Mouse (Mus musculus) lung, adult 2 months (tissue): ENCODE data around the gene Ensa. TPM values are rescaled to one million over a fixed set of nuclear protein-coding genes. Genes with fewer than 3 reads are reported as not detected.

Source experiments
- DNase-seq: peaks from one replicate; pipeline ENCODE4 v3.0.0; 2022
- H3K4me1 ChIP-seq: fragments of 200-500 bp; 2 replicates; pipeline ENCODE4 v1.6.1; 2011; ENCODE audit warnings: low read length; ENCODE audit not compliant: control insufficient read depth, insufficient read depth
- H3K4me3 ChIP-seq: fragments of 200-500 bp; replicated peaks from 2 replicates; pipeline ENCODE3; 2011; ENCODE audit warnings: low read depth, mild to moderate bottlenecking, control low read depth, low read length; ENCODE audit errors: extremely low read depth
- CTCF ChIP-seq: fragments of 200-500 bp; IDR thresholded peaks from 2 replicates; pipeline ENCODE4 v1.5.1; 2011; ENCODE audit warnings: mild to moderate bottlenecking, low read length, control low read depth; ENCODE audit not compliant: insufficient read depth
- POLR2A ChIP-seq: fragments of 200-500 bp; IDR thresholded peaks from 2 replicates; pipeline ENCODE4 v1.6.1; 2011; ENCODE audit warnings: low read depth, mild to moderate bottlenecking, control low read depth, low read length, borderline replicate concordance; ENCODE audit errors: extremely low read depth
- WGBS: fragments of 180-500 bp; shearing (Covaris S2); methylation state at CpG from one replicate; pipeline ENCODE4 v1.1.7; 2018; 5-methylcytosine and 5-hydroxymethylcytosine counted together
- polyA plus RNA-seq: library from polyadenylated mRNA; depleted of rRNA; stranded (reverse); fragments of >200 nt; gene quantifications from 2 replicates; pipeline ENCODE4 v1.2.3, GENCODE M21; 2012

The Ensa gene
- polyA plus RNA-seq, 1 experiment: 15.7 TPM

DNA sequence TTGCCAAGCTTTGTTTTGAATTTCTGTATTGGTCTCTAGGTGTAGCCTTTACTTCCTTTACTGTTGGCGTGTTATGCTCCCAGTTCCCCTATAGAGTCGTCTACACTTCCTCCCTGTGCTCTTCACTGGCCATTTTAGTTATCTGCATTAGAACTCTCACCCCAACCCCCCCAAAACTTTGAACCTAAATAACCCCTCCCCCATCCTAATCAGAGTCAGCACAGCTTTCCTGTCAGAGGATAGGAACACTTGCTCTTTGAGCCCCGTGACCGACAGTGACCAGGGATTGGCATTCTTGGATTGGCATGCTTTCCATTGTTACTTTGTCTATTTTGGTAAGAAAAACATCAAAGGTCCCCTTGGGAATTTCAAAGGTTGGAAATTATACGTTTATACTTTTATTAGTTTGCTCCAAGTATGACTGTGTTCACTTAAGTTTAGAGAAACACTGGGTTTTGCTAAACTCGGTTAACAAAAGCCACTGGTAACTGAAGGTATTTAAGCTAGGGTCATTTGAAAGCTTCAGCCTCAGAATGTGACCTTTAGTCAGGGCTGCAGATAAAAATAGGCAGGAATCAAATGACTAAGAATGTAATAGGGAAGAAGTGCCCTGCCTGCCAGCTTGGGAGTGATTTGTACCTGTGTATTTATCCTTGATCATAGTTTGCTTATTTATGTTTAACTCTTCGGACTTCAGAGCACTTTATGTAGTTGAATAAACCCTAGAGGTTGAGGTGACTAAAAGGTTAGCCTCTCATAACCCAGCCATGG is 37.3 kb downstream of the Ensa start:
- DNase-seq: no peak
- 3% methylated on average over 7 of the region's 7 CpGs for WGBS
- no peak for TF ChIP-seq POLR2A
- TF ChIP-seq CTCF: no peak
- Histone ChIP-seq H3K4me1 (peaks cover 41% of the 10 kb centered on the region), H3K4me3 (peak overlapping the region; percentile 44)

DNA sequence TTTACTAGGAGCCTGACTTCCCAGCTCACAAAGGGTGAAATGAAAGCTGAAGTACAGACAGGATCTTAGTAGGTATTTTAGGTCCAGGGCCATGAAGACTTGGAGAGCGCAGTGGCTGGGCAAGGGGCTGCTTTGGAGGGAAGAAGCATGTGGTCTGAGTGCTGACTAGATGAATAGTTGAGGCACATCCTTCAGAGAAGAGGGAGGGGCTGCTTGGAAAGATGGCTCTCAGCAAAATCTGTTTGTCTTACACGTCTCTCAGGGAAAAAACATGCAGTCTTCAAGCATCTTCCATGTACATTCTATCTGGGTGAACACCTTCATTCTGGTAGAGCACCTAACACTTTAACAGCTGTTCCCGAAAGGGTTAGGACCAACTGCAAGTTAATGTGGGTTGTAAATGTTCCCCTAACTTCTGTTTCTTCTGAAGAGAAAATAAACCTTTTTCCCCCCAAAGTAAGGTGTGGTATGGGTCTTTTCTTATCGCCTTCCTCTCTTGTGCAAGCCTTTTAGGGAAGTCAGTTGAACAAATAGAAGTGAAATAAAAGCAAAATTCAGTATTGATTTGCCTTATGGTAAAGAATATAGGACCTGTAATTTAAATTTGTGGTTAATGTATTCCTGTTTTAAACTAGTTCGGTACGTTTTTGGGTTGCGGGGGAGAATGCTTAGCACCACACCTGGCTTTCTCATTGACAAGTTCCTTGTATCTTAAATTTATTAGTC is 38.1 kb downstream of the Ensa start:
- WGBS: 51% methylated on average over 7 of the region's 7 CpGs
- DNase-seq: no peak
- peaks cover 49% of the 10 kb centered on the region for H3K4me1 ChIP-seq

DNA sequence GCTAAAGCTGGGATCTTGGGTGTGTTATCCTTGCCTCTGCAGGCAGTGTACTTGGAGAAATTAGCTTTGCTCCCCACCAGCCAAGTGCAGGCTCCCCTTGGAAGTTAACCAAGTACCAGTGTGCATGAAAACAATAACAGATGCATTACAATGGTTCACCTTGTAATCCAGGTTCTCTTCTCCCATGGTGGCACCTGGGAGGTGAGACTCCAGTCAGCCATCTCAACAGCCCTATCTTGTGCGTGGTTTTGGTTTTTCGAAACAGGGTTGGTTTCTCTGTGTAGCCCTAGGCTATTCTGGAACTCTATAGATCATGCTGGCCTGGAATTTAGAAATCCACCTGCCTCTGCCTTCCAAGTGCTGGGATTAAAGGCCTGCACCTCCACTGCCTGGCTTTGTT is 38.7 kb downstream of the Ensa start:
- H3K4me1 ChIP-seq: peaks cover 55% of the 10 kb centered on the region
- no peak overlapping the region for H3K4me3 ChIP-seq
- TF ChIP-seq POLR2A (no peak), CTCF (no peak)
- WGBS: 43% methylated on average over 2 of the region's 2 CpGs
- DNase-seq: no peak

More for the DNA sequence above, 38.1 kb downstream of the Ensa start:
- peak overlapping the region; percentile 16 for H3K4me3 ChIP-seq
- no peak for TF ChIP-seq CTCF
- 0 out of 2 replicates have a peak, but pooled peaks have one; percentile 5 for TF ChIP-seq POLR2A

DNA sequence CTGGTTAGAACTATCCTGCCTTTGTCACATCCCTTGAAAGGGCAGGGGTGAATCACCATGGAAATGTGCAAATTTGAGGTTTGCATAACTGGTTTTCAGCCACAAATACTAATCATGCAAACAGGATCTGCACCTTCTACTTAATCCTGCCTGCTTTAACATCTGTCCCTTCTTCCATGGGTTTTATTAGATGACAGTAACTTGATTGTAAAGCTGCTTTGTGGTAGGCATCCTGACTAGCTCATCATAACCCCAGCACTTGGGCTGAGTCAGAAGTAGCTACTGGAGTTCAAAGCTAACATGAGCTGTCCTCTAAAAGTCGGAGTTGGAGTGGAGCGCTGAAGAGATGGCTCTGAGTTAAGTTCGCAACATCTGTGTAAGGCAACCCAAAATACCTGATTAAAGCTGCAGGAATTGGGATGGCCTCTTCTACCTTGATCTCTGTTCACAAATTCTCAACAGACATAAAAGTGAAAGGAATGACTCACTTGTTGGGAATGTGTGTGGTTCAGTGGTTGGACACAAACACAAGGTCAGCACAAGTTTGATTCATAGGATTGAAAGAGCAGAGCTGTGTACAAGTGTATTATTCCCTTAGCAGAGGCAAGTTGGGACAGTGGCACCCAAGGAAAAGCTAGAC is 39.3 kb downstream of the Ensa start:
- Histone ChIP-seq H3K4me1 (peaks cover 58% of the 10 kb centered on the region), H3K4me3 (no peak overlapping the region)
- DNase-seq: peak; percentile 33
- TF ChIP-seq POLR2A: no peak
- no peak for TF ChIP-seq CTCF
- WGBS: 66% methylated on average over 3 of the region's 3 CpGs

DNA sequence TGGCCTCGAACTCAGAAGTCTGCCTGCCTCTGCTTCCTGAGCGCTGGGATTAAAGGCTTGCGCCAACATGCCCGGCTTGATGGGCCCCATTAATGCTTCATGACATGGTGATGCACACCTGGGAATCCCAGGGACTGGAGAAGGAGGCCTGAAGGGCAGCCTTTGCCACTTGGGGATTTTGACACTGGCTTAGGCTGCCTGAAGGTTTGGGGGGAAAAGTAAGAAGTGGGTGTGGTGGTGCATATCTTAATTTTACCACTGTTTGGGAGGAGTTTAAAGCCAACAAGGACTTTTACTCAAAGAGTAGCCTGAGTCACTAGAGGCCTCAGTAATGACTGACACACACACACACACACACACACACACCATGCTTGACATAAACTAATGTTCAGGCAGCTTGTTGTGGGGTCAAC is 40.2 kb downstream of the Ensa start:
- H3K4me3 ChIP-seq: no peak overlapping the region
- TF ChIP-seq POLR2A: no peak
- no peak for TF ChIP-seq CTCF
- H3K4me1 ChIP-seq: peaks cover 61% of the 10 kb centered on the region
- DNase-seq: peak; percentile 32
- WGBS: 70% methylated on average over 4 of the region's 4 CpGs

DNA sequence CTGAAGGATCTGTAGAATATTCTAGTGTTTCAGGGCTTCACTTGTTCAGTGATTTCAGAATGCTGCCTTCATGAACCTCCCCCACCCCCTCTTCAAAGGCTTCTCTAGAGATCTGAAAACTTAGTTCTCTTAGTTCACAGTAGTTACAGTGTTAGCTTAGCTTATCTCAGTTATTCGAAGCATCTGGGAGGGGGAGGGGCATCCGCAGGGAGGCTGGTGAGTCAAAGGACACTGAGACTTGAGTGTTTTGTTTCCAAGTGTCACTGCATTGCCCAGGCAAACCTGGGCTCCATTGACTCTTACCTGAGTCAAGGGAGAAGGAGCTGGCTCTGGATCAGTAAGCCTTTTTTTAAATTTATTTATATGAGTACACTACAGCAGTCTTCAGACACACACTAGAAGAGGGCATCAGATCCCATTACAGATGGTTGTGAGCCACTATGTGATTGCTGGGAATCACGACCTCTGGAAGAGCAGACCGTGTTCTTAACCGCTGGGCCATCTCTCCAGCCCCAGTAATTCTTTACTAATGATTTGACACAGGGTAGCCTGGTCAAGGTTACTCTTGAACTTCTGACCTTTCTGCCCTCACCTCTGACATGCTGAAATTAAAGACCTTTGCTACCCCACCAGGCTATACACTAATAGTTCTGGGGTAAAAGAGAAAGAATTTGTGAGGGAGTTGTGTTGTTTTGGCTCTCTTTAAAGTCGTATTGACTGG is 41.5 kb downstream of the Ensa start:
- DNase-seq: peak; percentile 75
- 23% methylated on average over 6 of the region's 6 CpGs for WGBS
- Histone ChIP-seq H3K4me1 (peaks cover 61% of the 10 kb centered on the region), H3K4me3 (no peak overlapping the region)
- TF ChIP-seq POLR2A: no peak
- no peak for TF ChIP-seq CTCF

DNA sequence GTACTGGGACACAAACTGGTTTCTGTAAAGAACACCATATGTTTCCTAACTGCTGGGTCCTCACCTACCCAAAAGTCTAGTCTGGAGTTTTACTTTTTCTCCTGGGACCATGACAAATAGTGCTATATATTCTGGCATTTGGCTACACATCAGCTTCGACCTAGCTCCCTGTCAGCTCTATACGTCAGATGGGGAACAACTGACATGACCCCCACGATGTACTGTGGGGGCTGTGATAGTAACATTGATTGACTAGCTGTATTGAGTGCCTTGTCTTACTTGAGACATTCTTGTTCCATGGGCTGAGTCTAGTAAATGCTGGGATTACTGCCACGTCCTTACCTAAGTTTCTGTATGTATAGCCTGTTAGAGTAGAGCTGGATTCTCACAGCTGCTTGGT is 42.7 kb downstream of the Ensa start:
- no peak overlapping the region for H3K4me3 ChIP-seq
- TF ChIP-seq POLR2A (no peak), CTCF (no peak)
- peaks cover 70% of the 10 kb centered on the region for H3K4me1 ChIP-seq
- no peak for DNase-seq
- 19% methylated on average over 4 of the region's 4 CpGs for WGBS

DNA sequence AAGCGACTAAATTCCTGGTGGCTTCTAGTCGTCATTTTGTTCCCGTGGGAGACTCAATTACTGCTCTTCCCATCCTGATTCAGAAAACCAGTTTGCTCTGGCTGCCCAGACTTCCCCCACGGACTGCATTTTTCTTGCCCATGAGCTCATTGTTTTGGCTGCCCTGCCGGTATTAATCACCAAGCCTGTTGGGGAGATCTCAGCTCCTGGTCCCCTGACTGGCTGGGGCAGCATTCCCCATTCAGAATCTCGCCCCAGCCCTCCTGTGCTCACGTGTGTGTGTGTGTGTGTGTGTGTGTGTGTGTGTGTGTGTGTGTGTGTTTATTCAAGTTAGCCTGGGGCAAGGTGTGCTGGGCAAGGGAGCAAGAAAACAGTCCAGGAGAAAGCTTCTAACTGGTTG is 43.2 kb downstream of the Ensa start:
- H3K4me1 ChIP-seq: peaks cover 70% of the 10 kb centered on the region
- peak overlapping the region; percentile 25 for H3K4me3 ChIP-seq
- 4% methylated on average over 7 of the region's 7 CpGs for WGBS
- TF ChIP-seq POLR2A: peak; percentile 43; the same call in 1 of the 2 replicates
- TF ChIP-seq CTCF: no peak
- peak; percentile 63 for DNase-seq

DNA sequence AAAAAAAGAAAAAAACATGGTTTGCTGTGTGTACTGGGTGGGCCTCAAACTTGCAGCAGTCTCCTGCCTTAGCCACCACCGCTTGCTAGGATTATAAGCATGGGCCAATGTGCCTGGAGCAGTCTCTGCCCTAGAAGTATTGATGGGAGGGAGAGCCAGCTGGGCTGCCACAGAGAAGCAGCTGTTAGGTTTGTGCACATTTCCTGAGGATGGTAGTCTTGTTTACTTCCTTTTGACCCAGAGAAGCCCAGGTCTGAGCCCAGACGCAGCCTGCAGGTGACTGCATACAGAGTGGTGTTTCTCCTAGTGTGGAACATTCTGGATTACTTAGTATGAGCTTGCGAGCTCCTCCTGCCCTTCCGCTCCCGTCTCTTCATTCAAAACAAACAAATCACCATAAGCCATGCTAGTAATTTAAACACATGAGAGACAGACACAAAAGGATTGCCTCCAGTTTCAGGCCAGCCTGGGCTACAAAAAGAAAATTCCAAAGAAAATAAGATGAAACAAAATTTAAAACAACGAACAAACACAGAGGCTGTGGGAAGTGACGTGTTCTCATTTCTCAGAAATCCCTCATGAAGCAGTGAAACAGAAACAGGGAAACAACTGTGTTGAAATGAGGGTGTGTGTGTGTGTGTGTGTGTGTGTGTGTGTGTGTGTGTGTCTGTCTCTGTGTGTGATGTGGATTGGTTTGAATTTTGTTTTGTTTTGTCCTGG is 44.0 kb downstream of the Ensa start:
- TF ChIP-seq CTCF (no peak), POLR2A (peak; percentile 9; the same call in 1 of the 2 replicates)
- peak; percentile 50 for DNase-seq
- H3K4me1 ChIP-seq: peaks cover 72% of the 10 kb centered on the region
- WGBS: 2% methylated on average over 7 of the region's 7 CpGs
- no peak overlapping the region for H3K4me3 ChIP-seq
